Mouse (Mus musculus) megakaryocyte, embryonic 14.5 days (primary cell): ENCODE measurements at regions not wholly inside any gene's neighbourhood (a gene's known extent, or its start where the extent isn't known, plus 50 kb on each side); places are given as distances from the start of the nearest gene placed in this dataset.

Source experiments
- H3K27me3 ChIP-seq: replicated peaks from 2 replicates; pipeline ENCODE3; 2012; ENCODE audit warnings: inconsistent platforms
- H3K36me3 ChIP-seq: replicated peaks from 2 replicates; pipeline ENCODE3; 2012; ENCODE audit warnings: low read length, inconsistent platforms, mixed read lengths
- H3K4me1 ChIP-seq: 2 replicates; pipeline ENCODE4 v1.6.1; 2012; ENCODE audit warnings: inconsistent platforms
- H3K4me3 ChIP-seq: replicated peaks from 2 replicates; pipeline ENCODE3; 2012; ENCODE audit warnings: moderate library complexity, mild to moderate bottlenecking, inconsistent platforms
- H3K9me3 ChIP-seq: 2 replicates; pipeline ENCODE4 v1.6.1; 2012; ENCODE audit warnings: inconsistent platforms
- FLI1 ChIP-seq: IDR thresholded peaks from 2 replicates; pipeline ENCODE4 v1.6.1; 2012; ENCODE audit warnings: low read length, inconsistent platforms, mixed read lengths
- GATA1 ChIP-seq: IDR thresholded peaks from 3 replicates; pipeline ENCODE4 v1.6.1; 2012; ENCODE audit warnings: mixed read lengths, low read length, inconsistent platforms, borderline replicate concordance

GRCm38 (mm10) chr2:30718329-30718675 is 85.2 kb downstream of the 1700001O22Rik start:
- no peak for TF ChIP-seq FLI1
- no peak for TF ChIP-seq GATA1
- H3K9me3 ChIP-seq: no peaks in the 10 kb centered on the region
- H3K4me1 ChIP-seq: peaks cover 98% of the 10 kb centered on the region
- H3K27me3 ChIP-seq: peaks cover 13% of the 10 kb centered on the region
- no peaks in the 10 kb centered on the region for H3K36me3 ChIP-seq
- peak overlapping the region; percentile 93 for H3K4me3 ChIP-seq

- H3K27me3 ChIP-seq: peaks cover 13% of the 10 kb centered on the region
- no peaks in the 10 kb centered on the region for H3K9me3 ChIP-seq
- peaks cover 98% of the 10 kb centered on the region for H3K4me1 ChIP-seq
- no peaks in the 10 kb centered on the region for H3K36me3 ChIP-seq
- peak overlapping the region; percentile 93 for H3K4me3 ChIP-seq
- TF ChIP-seq FLI1 (no peak), GATA1 (no peak)
These were observed 85.7 kb downstream of the 1700001O22Rik start for GRCm38 (mm10) chr2:30717566-30718328.

- Histone ChIP-seq H3K4me3 (peak overlapping the region; percentile 64), H3K9me3 (no peaks in the 10 kb centered on the region), H3K4me1 (peaks cover 98% of the 10 kb centered on the region), H3K27me3 (peaks cover 13% of the 10 kb centered on the region), H3K36me3 (no peaks in the 10 kb centered on the region)
- no peak for TF ChIP-seq GATA1
- no peak for TF ChIP-seq FLI1
These were observed 86.6 kb downstream of the 1700001O22Rik start for GRCm38 (mm10) chr2:30716580-30717565.

GRCm38 (mm10) chr2:30715720-30716310 is 87.6 kb downstream of the 1700001O22Rik start:
- Histone ChIP-seq H3K36me3 (no peaks in the 10 kb centered on the region), H3K4me1 (peaks cover 98% of the 10 kb centered on the region), H3K27me3 (peaks cover 19% of the 10 kb centered on the region), H3K9me3 (no peaks in the 10 kb centered on the region), H3K4me3 (peak overlapping the region; percentile 57)
- no peak for TF ChIP-seq FLI1
- no peak for TF ChIP-seq GATA1

DNA sequence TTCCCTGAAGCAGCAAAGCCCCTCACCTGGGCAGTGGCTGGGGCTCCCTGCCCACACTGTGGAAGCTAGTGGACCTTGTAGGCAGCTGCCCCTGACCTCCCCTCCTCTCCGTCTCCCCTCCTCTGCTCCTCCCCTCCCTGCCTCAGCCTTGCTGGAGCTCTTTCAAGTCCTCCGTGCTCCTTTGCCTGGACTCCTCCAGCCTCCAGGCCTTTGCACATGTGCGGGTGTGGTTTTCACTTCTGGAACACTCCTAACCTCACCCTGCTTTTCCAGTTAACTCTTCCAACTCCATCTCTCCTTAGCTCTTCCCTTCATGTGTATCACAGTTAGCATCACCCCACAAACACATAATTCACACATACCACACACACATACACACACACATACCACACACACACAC is 89.9 kb downstream of the 1700001O22Rik start:
- H3K4me3 ChIP-seq: no peak overlapping the region
- no peaks in the 10 kb centered on the region for H3K9me3 ChIP-seq
- H3K27me3 ChIP-seq: peaks cover 26% of the 10 kb centered on the region
- peaks cover 93% of the 10 kb centered on the region for H3K4me1 ChIP-seq
- no peaks in the 10 kb centered on the region for H3K36me3 ChIP-seq
- no peak for TF ChIP-seq FLI1
- TF ChIP-seq GATA1: no peak

GRCm38 (mm10) chr2:30712841-30713401 is 90.5 kb downstream of the 1700001O22Rik start:
- Histone ChIP-seq H3K4me1 (peaks cover 93% of the 10 kb centered on the region), H3K9me3 (no peaks in the 10 kb centered on the region), H3K27me3 (peaks cover 29% of the 10 kb centered on the region), H3K4me3 (peak overlapping the region; percentile 33), H3K36me3 (no peaks in the 10 kb centered on the region)
- no peak for TF ChIP-seq FLI1
- TF ChIP-seq GATA1: no peak

DNA sequence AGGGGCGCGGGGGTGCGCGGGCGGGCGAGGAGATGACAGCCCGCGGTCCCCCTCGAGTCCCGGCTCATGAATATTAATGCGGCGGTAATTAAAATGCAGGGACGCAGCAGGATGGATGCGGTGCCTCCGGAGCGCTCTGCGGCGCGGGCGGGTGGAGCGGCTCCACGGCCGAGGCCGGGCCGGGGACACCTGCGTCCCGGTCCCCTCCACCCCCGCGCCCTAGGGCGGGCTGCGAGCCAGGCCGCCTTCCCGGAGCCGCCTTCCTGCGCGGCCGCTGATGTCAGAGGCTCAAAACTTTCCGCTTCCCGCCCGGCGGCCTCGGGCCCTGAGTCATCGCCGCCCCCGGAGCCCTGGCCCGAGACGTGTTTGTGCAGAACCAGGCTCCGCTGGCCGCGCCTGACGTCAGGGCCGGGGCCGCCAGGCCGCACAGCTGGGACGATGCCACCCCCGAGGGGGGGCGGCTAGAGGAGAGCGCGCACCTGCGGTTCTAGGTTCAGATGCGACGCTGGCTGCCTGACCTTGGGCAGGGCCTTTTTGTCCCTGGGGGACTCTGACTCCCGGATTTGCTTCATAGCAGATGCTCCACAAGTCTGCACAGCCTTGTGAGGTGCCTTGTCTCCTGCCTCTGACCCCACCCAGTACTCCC is 91.5 kb downstream of the 1700001O22Rik start:
- no peaks in the 10 kb centered on the region for H3K9me3 ChIP-seq
- peak overlapping the region; percentile 93 for H3K4me3 ChIP-seq
- peaks cover 35% of the 10 kb centered on the region for H3K27me3 ChIP-seq
- no peaks in the 10 kb centered on the region for H3K36me3 ChIP-seq
- peaks cover 93% of the 10 kb centered on the region for H3K4me1 ChIP-seq
- no peak for TF ChIP-seq GATA1
- no peak for TF ChIP-seq FLI1

- H3K4me1 ChIP-seq: peaks cover 90% of the 10 kb centered on the region
- H3K4me3 ChIP-seq: peak overlapping the region; percentile 93
- TF ChIP-seq FLI1 (no peak), GATA1 (no peak)
- H3K27me3 ChIP-seq: peaks cover 35% of the 10 kb centered on the region
- no peaks in the 10 kb centered on the region for H3K36me3 ChIP-seq
- no peaks in the 10 kb centered on the region for H3K9me3 ChIP-seq
These were observed 92.0 kb downstream of the 1700001O22Rik start for GRCm38 (mm10) chr2:30711476-30711852.

DNA sequence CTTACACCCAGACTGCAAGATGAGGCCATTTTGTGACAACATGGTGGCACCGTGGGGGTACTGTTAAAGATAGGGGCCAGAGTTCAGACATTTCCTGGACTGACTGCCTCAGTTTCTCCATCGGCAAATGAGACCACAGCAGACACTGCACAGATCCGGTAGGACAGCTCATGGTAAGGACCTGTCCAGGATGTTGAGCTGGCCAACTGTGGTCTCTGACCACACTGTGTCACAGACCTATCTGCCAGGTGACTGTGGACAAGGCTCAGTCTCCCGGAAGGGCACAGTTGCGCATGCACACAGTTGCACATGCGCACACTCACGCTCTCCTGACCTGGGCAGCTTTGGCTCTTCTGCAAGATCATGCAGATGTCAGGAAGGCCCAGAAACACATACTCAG is 92.6 kb downstream of the 1700001O22Rik start:
- TF ChIP-seq FLI1 (no peak), GATA1 (no peak)
- Histone ChIP-seq H3K4me1 (peaks cover 88% of the 10 kb centered on the region), H3K9me3 (no peaks in the 10 kb centered on the region), H3K4me3 (peak overlapping the region; percentile 93), H3K27me3 (peaks cover 38% of the 10 kb centered on the region), H3K36me3 (no peaks in the 10 kb centered on the region)
